Mouse (Mus musculus) heart, embryonic 11.5 days (tissue): ENCODE measurements around the gene Dbx1. TPM values are rescaled to one million over a fixed set of nuclear protein-coding genes. Genes with fewer than 3 reads are reported as not detected.

ENCODE experiments used
- ATAC-seq: fragments of 200-750 bp; cut with Nextera tagmentation; replicated peaks from 2 replicates; pipeline ENCODE4 v1.8.0; 2017; ENCODE audit warnings: moderate library complexity; ENCODE audit not compliant: insufficient number of reproducible peaks, low FRiP score, low TSS enrichment
- H3K27ac ChIP-seq: fragments of 300-500 bp; sonication (generic); 2 replicates; pipeline ENCODE4 v1.5.1; 2014; ENCODE audit warnings: mild to moderate bottlenecking, low read depth, low read length
- H3K27me3 ChIP-seq: fragments of 300-500 bp; sonication (generic); 2 replicates; pipeline ENCODE4 v1.6.1; 2014; ENCODE audit warnings: mild to moderate bottlenecking, low read length, mixed read lengths; ENCODE audit not compliant: control insufficient read depth, insufficient read depth
- H3K36me3 ChIP-seq: fragments of 300-500 bp; sonication (generic); 2 replicates; pipeline ENCODE4 v1.6.1; 2014; ENCODE audit warnings: mild to moderate bottlenecking, low read length, moderate library complexity, mixed read lengths; ENCODE audit not compliant: control insufficient read depth, insufficient read depth
- H3K4me1 ChIP-seq: fragments of 300-500 bp; sonication (generic); 2 replicates; pipeline ENCODE4 v1.6.1; 2014; ENCODE audit warnings: low read length; ENCODE audit not compliant: control insufficient read depth, insufficient read depth
- H3K4me2 ChIP-seq: fragments of 300-500 bp; sonication (generic); 2 replicates; pipeline ENCODE4 v1.6.1; 2014; ENCODE audit warnings: mild to moderate bottlenecking, moderate library complexity
- H3K4me3 ChIP-seq: fragments of 300-500 bp; sonication (generic); 2 replicates; pipeline ENCODE4 v1.5.1; 2014; ENCODE audit warnings: low read depth, low read length
- H3K9ac ChIP-seq: fragments of 300-500 bp; sonication (generic); 2 replicates; pipeline ENCODE4 v1.6.1; 2014; ENCODE audit warnings: mild to moderate bottlenecking, low read depth, low read length, moderate library complexity
- H3K9me3 ChIP-seq: fragments of 300-500 bp; sonication (generic); replicated peaks from 2 replicates; pipeline ENCODE4 v1.6.1; 2016; ENCODE audit warnings: low read length; ENCODE audit not compliant: control insufficient read depth
- WGBS: fragments of 180-500 bp; shearing (Covaris S2); extraction: QIAGEN DNeasy Blood & Tissue Kit; methylation state at CpG from one replicate; pipeline ENCODE4 v1.1.7; 2014; ENCODE audit not compliant: insufficient replicate concordance; 5-methylcytosine and 5-hydroxymethylcytosine counted together
- polyA plus RNA-seq: library from polyadenylated mRNA; unstranded; fragments of >200 nt; fragmentation: Nextera tagmentation; extraction: Ambion mirVana; gene quantifications from 2 replicates; pipeline ENCODE4 v1.2.1, GENCODE M21; 2014

Gene Dbx1
- polyA plus RNA-seq, 1 experiment from 2014 or later = not detected

- ATAC-seq = no peak
- Histone ChIP-seq H3K36me3 (no peaks in the 10 kb centered on the region), H3K27me3 (peaks cover 18% of the 10 kb centered on the region), H3K9me3 (no peaks in the 10 kb centered on the region), H3K27ac (no peak overlapping the region), H3K4me2 (peak overlapping the region; percentile 52), H3K4me3 (peak overlapping the region; percentile 18; the same call in 1 of the 2 replicates), H3K9ac (no peak overlapping the region), H3K4me1 (peaks cover 2% of the 10 kb centered on the region; the same call in 1 of the 2 replicates)
- WGBS = 4% methylated on average over 24 of the region's 24 CpGs
Observed at GRCm38 (mm10) chr7:49661811-49662491, 25.3 kb upstream of the Dbx1 start.

- Histone ChIP-seq H3K9me3 (no peaks in the 10 kb centered on the region), H3K4me3 (no peak overlapping the region), H3K4me1 (no peaks in the 10 kb centered on the region), H3K27me3 (peaks cover 61% of the 10 kb centered on the region), H3K9ac (no peak overlapping the region), H3K4me2 (no peak overlapping the region), H3K36me3 (no peaks in the 10 kb centered on the region), H3K27ac (no peak overlapping the region)
- 26% methylated on average over 3 of the region's 3 CpGs for WGBS
- ATAC-seq = no peak
Observed at GRCm38 (mm10) chr7:49640709-49641305, 4.2 kb upstream of the Dbx1 start.

GRCm38 (mm10) chr7:49639864-49640708 lies 3.4 kb upstream of the Dbx1 start:
- no peaks in the 10 kb centered on the region for H3K36me3 ChIP-seq
- no peak overlapping the region for H3K9ac ChIP-seq
- no peaks in the 10 kb centered on the region for H3K4me1 ChIP-seq
- no peaks in the 10 kb centered on the region for H3K9me3 ChIP-seq
- WGBS = 11% methylated on average over 18 of the region's 18 CpGs
- ATAC-seq = no peak
- no peak overlapping the region for H3K4me2 ChIP-seq
- no peak overlapping the region for H3K27ac ChIP-seq
- H3K4me3 ChIP-seq = no peak overlapping the region
- H3K27me3 ChIP-seq = peaks cover 68% of the 10 kb centered on the region

- ATAC-seq = no peak
- no peaks in the 10 kb centered on the region for H3K36me3 ChIP-seq
- no peak overlapping the region for H3K9ac ChIP-seq
- peak overlapping the region; percentile 25 for H3K4me3 ChIP-seq
- WGBS = 1% methylated on average over 35 of the region's 35 CpGs
- peaks cover 78% of the 10 kb centered on the region for H3K27me3 ChIP-seq
- peaks cover 3% of the 10 kb centered on the region; the same call in 1 of the 2 replicates for H3K4me1 ChIP-seq
- no peak overlapping the region for H3K27ac ChIP-seq
- peak overlapping the region; percentile 27 for H3K4me2 ChIP-seq
- H3K9me3 ChIP-seq = no peaks in the 10 kb centered on the region
Observed at GRCm38 (mm10) chr7:49638941-49639776, 2.5 kb upstream of the Dbx1 start.

- H3K4me1 ChIP-seq = peaks cover 11% of the 10 kb centered on the region
- H3K36me3 ChIP-seq = no peaks in the 10 kb centered on the region
- H3K27me3 ChIP-seq = peaks cover 89% of the 10 kb centered on the region
- WGBS = 2% methylated on average over 21 of the region's 21 CpGs
- H3K9me3 ChIP-seq = no peaks in the 10 kb centered on the region
- no peak overlapping the region for H3K4me3 ChIP-seq
- no peak overlapping the region for H3K4me2 ChIP-seq
- no peak overlapping the region for H3K27ac ChIP-seq
- H3K9ac ChIP-seq = no peak overlapping the region
- ATAC-seq = no peak
Observed at GRCm38 (mm10) chr7:49637851-49638663, 1.4 kb upstream of the Dbx1 start.

GRCm38 (mm10) chr7:49637281-49637680 lies 632 bp upstream of the Dbx1 start:
- Histone ChIP-seq H3K4me2 (no peak overlapping the region), H3K36me3 (no peaks in the 10 kb centered on the region), H3K4me1 (peaks cover 11% of the 10 kb centered on the region), H3K9ac (no peak overlapping the region), H3K27me3 (peaks cover 94% of the 10 kb centered on the region), H3K9me3 (no peaks in the 10 kb centered on the region), H3K4me3 (no peak overlapping the region), H3K27ac (no peak overlapping the region)
- no peak for ATAC-seq
- WGBS = under 1% methylated on average over 9 of the region's 9 CpGs

- ATAC-seq = no peak
- H3K9ac ChIP-seq = no peak overlapping the region
- no peaks in the 10 kb centered on the region for H3K36me3 ChIP-seq
- peaks cover 11% of the 10 kb centered on the region for H3K4me1 ChIP-seq
- 2% methylated on average over 22 of the region's 22 CpGs for WGBS
- no peak overlapping the region for H3K27ac ChIP-seq
- H3K27me3 ChIP-seq = peaks cover 96% of the 10 kb centered on the region
- no peak overlapping the region for H3K4me2 ChIP-seq
- H3K9me3 ChIP-seq = no peaks in the 10 kb centered on the region
- H3K4me3 ChIP-seq = no peak overlapping the region
Observed at GRCm38 (mm10) chr7:49635971-49636370, 678 bp downstream of the Dbx1 start.
